Mouse (Mus musculus) myocyte (in vitro differentiated cells): ENCODE results near the gene Large2.

ENCODE experiments used
- CEBPB ChIP-seq: IDR thresholded peaks from 2 replicates; pipeline ENCODE4 v1.6.1; 2011; ENCODE audit warnings: mild to moderate bottlenecking, moderate library complexity; ENCODE audit not compliant: poor library complexity, insufficient read depth, severe bottlenecking
- MAX ChIP-seq: IDR thresholded peaks from one replicate; pipeline ENCODE4 v1.6.1; 2011; ENCODE audit warnings: low read depth, mild to moderate bottlenecking, control low read depth
- MYOD1 ChIP-seq, 3 experiments: IDR thresholded peaks; one replicate each; pipeline ENCODE4 v1.6.1; 2011; ENCODE audit warnings: control low read depth in 2 of 3, low read depth in 2 of 3, mild to moderate bottlenecking in 2 of 3, moderate library complexity in 1 of 3; ENCODE audit not compliant: insufficient read length in 2 of 3, control insufficient read depth in 1 of 3
- MYOG ChIP-seq, 3 experiments: IDR thresholded peaks; one replicate each; pipeline ENCODE4 v1.6.1; 2011; ENCODE audit warnings: control low read depth in 2 of 3, low read depth in 2 of 3, mild to moderate bottlenecking in 2 of 3; ENCODE audit not compliant: insufficient read length in 2 of 3, control insufficient read depth in 1 of 3, insufficient read depth in 1 of 3
- POLR2A ChIP-seq: IDR thresholded peaks from one replicate; pipeline ENCODE4 v1.6.1; 2011; ENCODE audit warnings: low read depth, mild to moderate bottlenecking, control low read depth, moderate library complexity; ENCODE audit not compliant: insufficient read length
- SRF ChIP-seq: IDR thresholded peaks from one replicate; pipeline ENCODE4 v1.6.1; 2011; ENCODE audit warnings: low read depth; ENCODE audit not compliant: control insufficient read depth, insufficient read length
- TCF12 ChIP-seq: IDR thresholded peaks from one replicate; pipeline ENCODE4 v1.6.1; 2011; ENCODE audit warnings: mild to moderate bottlenecking, control low read depth; ENCODE audit not compliant: poor library complexity, insufficient read depth, severe bottlenecking
- TCF3 ChIP-seq: IDR thresholded peaks from one replicate; pipeline ENCODE4 v1.6.1; 2011; ENCODE audit warnings: low read depth, control low read depth; ENCODE audit not compliant: insufficient read length
- USF1 ChIP-seq: IDR thresholded peaks from one replicate; pipeline ENCODE4 v1.6.1; 2011; ENCODE audit warnings: low read depth, mild to moderate bottlenecking, control low read depth, moderate library complexity

GRCm38 (mm10) chr2:92371971-92372690 is 2.5 kb downstream of the Large2 start:
- TF ChIP-seq USF1 (no peak), TCF3 (no peak), POLR2A (no peak), CEBPB (no peak), MYOD1 (IDR thresholded peaks at IDR 0.05; ENCODE audit: control insufficient read depth in 1 of 3, insufficient read length in 2 of 3, low read depth in 2 of 3) (no peak), MAX (no peak), TCF12 (no peak), SRF (no peak), MYOG (IDR thresholded peaks at IDR 0.05; ENCODE audit: control insufficient read depth in 1 of 3, insufficient read depth in 1 of 3, insufficient read length in 2 of 3, low read depth in 2 of 3) (no peak)
